Mouse (Mus musculus): Measurements from ENCODE around the gene Foxj1. TPM values are rescaled to one million over a fixed set of nuclear protein-coding genes. Genes with fewer than 3 reads are reported as not detected.
A peak's percentile ranks its signal among the peaks of the same experiment; 100 is the strongest.

Gene Foxj1
- total and polyA plus RNA-seq, 3 experiments = 0.14 to 0.26 TPM; not detected in 1

DNA sequence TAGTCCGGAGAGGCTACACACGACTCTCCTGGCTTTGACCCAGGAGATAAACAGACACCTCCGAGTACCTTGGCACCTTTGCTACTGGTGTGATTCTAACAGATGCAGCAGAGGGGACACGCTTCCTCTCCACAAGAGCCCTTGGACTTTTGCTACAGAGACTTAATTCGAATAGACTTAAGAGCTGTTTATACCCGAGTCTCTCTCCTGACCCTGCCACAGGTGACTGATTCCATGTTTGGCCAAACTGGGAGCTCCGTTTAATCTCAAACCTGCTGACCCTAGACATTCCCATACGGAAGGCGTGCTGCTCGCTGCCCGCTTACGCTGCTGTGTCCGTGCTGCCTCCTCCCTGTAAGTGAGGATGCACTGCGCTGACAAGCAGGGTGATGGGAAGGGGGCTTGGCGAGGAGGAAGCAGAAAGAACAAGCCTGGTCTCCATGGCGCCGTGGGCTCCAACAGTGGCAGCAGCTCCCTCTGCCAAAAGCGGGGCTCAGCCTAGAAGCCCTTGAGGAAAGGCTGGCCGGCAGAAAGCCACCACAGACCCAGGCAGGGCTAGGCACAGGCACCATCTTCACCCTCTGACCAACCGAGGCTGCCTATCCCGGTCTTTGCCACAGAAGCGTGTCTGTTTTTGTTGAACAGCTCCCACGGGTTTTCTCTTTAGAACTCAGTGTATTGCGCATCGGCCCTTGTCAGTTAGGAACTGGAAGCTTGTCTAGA, 7.0 kb upstream of the Foxj1 start:
- DNase-seq = no peak

DNA sequence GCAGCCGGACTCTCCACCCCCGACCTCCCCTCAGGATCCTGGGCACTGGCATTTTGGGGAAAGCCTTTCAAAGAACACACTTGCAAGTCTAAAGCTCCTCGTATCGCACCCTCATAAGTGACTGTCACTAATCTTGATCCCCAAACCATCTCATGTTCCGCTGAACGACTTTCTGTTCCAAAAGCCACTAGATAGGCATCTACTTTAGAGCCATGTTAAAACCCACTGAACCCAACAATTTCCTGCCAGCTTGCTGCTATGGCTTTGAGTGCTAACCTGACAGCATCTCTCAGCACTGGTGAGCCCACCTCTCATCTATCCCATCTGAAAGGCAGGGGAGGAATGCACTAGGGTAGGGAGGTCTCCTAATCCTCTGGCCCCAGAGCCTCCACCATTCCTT, 2.3 kb upstream of the Foxj1 start:
- no peak for DNase-seq

DNA sequence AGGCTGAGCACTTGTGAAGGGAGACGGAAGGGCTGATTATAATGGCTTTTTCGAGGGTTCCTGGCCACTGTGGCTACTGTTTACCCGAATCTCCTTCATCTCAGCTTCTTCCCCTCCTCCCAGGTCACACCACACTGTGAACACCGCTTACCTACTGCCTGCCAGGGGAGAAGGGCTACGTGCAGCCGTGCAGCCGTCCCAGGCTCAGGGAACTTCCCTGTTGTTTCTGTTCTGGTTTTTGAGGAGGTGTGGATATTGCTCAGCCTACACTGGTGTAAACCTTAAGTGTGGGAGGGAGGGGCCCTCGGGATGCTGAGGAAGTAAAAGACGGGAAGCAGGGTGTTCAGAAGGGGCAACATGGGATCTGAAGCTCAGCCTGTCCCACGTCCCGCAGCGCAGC, 1.8 kb upstream of the Foxj1 start:
- no peak for DNase-seq

DNA sequence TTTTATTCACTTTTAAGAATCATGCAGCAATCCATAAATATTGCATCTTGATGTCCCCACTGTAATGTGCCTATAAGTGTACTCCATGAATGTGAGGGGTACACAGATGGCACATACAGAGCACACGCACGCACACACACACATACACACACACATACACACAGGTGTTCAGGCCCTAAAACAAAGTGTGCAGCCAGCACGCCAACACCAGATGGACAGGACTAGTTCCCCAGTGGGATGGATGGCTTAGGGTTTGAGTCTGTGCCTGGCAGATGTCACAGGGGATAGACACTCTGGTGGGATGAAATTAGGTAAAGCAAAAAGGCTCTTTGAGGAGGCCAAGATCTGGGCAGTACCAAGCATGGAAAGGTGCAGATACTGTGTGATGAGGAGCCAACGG, 1.2 kb upstream of the Foxj1 start:
- no peak for DNase-seq

DNA sequence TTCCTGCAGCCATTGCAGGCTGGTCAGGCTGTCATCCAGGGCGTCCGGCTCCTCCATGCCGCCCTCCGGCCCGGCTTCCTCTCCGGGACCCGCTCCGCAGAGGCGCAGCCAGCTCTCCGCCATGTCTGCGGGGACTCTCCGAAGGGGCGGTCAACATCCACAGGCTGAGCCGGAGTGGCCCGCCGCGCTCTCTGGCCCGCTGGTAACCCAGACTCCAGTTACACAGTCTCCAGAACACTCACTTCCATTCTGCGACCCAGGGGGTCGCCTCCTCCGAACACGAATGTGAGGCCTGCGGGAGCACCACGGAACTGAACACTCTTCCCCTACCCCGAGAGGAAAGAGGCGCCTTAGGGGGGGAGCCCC, 799 bp downstream of the Foxj1 start:
- no peak for DNase-seq

DNA sequence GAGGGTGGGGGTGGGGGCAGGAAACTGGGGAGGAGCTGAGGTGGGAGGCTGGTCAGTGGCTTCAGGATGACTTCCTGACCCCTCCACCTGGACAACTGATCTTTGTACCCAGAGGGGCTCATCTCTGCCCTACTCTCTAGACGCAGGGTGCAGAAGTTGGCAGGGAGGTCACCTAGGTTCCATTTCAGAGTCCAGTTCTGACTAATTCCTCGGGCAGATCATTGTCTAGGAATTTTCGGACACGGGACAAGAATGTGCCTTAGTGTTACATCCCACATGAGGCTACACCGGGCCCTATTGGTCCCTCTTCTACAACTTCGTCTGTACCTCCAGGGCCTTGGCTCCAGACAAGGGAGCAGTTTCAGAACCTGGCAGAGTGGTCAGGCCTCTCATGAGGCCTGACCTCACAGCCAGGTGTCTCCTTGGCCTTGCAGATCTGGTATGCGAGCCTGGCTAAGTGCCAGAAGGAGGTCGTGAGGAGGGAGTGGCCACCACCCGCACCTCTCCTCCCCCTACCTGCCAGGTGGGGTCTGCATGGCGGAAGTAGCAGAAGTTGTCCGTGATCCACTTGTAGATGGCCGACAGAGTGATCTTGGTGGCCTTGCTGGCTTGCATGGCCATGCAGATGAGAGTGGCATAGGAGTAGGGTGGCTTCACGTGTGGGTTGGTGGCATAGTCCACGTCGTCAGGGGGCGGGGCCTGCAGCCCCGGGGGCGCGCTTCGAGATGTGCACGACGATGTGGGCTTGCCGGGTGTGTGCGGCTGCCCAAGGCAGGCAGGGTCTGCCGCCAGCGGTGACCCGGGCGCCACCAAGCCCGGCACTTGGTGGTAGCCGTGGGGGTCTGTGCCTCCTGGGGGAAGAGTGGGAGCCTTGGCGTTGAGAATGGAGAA, 1.4 kb downstream of the Foxj1 start:
- no peak for DNase-seq

DNA sequence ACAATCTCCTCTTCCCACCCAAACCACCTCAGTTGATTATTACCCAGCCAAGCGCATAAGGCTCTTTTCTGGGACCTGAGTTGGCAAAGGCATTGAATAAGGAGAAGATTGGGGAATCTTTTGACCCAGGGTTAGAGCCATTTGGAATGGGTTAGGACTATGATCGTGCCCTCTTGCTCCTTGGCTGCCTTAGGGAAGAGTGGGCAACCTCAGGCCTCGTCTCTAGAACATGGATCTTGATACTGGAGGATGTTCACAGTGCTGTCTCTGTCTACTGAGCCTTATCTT, 2.3 kb downstream of the Foxj1 start:
- no peak for DNase-seq

DNA sequence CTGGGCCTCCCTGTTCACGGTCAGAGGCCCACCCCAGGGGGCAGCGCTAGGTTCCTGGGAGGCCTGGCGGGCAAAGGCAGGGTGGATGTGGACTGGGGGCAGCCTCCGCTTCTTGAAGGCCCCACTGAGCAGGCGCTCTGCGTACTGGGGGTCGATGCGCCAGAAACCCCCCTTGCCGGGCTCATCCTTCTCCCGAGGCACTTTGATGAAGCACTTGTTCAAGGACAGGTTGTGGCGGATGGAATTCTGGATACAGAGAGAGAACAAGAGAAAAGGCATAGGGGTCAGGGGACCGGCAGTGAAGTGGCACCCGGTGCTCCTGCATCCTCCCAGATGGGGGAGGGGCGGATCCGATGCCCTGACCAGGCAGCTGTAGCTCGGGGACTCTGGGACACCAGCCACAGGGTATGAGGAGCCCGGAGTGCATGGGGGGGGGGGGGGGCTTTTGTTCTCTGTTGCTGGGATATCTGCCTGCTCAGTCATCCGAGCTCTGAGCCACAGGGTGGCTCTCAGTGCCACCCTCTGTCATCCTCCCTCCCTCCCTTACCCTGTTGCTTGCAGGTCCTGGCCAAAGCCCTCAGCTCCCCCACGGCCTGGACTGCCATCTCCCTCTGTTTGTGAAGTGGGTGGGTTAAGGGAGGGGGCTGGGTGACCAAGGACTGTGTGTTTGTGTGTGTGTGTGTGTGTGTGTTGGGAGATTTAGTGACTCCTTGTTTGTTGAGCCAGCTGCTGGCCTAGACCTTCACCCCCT, 2.8 kb downstream of the Foxj1 start:
- DNase-seq = no peak

DNA sequence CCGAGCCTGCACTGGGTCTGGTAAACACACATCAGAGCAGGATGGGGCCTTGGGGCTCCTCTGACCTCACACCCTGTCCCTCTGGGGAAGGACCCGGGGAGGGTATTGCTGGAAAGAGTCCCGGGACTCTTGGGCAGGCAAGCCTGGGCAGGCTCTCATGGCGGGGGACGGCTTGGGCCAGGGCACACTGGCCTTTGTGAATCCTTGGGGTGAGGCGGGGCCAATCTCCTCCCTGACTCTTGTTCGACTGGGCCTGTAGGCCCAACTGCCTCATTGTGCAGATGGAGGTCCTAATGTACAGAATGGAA, 5.0 kb downstream of the Foxj1 start:
- no peak for DNase-seq

DNA sequence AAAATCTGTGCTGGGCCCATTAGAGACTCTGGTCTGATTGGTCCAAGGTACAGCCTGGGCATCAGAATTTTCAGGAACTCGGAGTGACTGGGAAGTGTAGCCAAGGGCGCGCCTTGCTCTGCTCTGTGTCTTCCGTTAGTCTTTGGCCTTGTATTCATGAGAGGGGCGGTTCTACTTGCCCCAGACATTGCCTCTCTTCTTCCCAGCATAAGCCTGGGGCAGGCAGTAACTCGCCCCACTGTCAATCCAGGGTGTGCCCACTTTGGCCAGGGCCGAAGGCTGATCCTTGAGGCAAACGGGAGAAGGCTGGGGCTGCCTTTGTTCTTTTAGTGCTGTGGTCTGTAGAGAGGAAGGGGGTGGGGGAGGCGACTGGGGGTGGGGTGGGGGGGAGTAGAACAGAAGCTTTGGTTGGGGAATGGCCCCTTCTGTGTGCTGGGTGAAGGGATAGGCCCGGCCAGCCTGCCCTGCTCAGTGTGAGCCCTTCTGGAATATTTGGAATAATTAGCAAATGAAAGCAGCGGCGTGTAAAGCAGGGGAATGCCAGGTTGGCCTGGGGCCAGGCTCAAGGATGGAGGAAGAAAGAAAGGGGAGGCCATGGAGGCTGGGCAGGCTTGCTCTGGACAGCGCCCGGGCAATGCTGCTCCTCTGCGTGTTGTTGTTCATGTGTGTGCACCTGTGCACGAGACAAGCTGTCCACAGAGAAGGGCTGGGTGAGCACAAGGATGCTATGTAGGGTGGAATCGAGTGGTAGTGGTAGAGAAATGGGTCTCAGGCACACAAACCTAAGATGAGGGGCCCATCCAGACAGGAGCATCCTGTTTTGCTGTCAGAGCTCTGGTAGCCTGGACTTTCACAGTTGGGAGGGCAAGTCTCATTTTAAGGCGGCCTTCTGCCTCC, 5.6 kb downstream of the Foxj1 start:
- no peak for DNase-seq

DNA sequence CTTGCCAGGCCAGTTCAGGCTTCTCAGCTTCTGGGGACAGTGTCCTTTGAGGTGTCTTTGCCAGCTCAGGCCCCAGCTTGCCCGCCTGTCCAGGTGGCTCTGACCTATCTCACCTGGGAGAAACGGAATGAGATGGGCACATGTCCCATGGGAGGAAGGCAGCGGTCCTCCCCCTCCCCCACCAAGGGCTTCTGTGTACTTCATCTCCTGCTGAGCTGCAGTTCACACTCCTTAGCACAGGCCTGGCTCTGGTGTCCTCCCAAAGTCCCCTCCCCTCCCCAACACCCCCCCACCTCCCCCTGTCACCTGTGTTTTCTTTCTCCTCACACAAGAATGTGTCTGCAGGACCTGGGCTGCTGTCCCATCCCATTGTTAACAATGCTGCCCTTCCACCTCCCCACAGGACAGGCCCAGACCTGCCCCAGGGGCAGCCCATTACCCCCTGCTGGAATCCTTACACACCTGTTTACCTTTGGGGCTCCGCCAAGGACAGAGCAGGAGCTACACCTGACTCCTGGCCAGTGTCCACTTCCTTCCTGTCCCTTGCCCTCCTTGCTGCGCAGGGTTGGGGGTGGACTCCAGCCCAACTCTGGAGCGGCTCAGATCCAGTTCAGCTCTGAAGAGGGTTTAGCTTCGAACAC, 8.1 kb downstream of the Foxj1 start:
- no peak for DNase-seq

DNA sequence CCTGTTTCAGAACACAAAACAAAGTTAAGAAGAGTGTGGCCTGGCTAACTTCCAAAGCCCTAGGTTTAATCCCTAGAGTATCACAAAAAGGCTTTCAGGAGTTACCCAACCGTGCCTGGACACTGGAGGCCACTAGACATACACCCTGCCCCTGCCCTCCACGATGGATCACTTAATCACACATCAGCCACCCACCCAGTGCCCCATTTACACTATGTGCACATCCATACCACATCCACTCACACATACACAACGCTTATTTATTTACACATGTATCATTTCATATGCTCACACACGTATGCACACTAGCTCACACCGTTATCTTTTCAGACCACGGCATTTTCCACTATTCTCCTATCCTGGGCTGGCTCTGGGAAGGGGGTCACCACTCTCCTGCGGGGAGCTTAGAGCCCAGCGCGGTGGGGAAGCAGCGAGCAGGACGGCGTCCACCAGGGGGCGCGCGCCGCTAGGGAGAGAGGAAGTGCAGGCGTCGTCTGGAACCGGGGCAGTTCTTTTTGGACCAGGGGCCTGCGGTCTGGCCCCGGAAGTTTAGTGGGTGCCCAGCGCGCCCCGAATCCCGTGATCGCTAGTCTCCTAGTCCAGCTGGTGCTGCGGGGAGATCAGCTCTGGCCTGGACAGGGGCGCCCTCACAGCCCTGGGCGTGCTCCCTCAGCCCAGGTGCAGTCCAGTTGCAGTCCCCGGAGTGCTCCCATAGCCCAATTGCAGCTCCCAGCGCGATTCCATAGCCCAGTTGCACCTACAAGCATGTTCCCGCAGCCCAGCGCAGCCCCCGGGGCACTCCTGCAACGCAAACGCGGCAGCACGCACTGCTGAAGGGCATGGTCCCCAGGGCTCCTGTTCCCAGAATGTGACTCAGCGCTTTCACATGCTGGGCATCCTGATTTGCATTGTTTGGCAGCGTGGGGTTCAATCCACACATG, 16.2 kb downstream of the Foxj1 start:
- DNase-seq = peak; percentile 89

DNA sequence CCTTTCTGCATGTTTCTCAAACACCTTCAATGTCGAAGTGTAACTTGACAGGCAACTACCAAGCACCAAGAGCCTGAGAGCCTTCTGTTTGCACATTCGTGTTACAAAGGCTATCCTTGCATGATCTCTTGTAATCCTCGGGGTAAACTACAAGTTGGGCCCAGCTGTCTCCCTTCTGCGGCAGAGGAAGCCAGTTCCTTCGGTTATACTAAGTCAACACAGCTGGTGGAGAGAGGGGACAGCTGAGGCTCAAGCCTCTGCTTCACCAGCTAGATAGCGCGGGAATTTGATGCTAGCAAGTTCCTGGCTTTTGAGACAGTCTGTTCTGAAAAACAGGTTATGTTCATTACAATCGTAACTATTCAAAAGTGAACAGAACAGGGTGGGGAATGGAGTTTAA, 22.8 kb downstream of the Foxj1 start:
- DNase-seq = no peak

DNA sequence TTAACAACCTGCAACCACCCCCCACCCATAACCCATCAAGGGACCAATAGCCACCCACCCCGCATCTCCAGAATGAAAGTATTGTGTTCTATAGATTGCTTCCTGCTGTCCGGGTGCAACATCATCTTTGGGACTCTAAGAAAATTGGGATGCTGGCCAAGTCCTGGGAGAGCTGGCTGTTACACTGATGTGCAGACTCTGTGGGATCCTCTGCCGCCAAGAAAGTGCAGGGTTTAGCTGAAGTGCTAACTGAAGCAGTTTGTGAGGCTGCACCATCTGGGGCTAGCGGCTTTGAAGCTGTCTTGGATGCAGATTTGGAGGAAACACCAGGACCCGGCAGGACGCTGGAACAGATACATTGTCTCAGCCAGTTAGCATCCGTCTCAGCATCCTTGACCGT, 24.0 kb downstream of the Foxj1 start:
- DNase-seq = no peak

DNA sequence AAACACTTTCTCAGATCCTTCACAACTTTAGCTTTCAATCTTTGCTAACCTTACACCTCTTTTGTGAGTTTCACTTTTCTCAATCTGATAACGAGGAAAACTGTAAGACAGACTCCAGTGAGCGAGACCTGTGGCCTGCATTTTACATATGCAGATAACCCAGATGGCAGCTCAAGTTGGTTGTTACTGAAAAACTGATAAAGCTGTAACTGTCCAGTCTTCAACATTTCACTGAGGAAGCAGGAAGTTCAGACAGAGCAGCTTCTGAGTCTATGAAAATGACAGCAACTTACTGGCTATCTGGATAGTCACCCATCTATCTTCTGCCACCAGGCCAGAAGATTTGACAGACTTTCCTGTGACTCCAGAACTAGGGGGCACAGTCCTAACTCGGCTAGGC, 25.6 kb downstream of the Foxj1 start:
- no peak for DNase-seq

DNA sequence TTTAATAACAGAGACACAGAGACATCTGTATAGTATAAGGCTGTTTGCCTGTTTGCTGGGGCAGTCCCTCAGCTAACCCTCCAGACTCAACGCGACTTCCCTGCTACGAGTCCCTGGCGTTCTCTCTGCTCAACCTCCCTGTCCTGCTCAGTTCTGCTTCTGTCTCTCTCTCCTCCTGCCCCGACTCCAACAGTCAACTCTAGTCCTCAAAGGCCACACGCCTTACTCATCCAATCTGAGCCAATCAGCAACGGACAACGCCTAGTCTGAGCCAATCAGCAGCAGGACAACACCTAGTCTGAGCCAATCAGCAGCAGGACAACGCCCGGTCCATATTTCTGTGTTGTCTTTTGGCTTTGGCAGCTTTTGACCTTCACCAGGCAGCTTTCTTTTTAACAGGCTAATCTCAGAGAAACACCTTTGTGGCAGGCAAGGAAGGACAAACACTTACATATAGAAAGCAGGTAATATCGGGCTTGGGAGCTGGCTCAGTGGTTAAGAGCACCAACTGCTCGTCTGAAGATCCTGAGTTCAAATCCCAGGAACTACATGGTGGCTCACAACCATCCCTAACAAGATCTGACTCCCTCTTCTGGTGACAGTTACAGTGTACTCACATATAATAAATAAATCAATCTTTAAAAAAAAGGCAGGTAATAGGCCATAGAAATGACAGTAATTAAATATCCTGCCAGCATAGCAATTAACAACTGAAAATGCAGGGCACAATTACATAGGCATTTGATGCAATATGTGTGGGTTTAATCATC, 27.3 kb downstream of the Foxj1 start:
- DNase-seq = no peak

DNA sequence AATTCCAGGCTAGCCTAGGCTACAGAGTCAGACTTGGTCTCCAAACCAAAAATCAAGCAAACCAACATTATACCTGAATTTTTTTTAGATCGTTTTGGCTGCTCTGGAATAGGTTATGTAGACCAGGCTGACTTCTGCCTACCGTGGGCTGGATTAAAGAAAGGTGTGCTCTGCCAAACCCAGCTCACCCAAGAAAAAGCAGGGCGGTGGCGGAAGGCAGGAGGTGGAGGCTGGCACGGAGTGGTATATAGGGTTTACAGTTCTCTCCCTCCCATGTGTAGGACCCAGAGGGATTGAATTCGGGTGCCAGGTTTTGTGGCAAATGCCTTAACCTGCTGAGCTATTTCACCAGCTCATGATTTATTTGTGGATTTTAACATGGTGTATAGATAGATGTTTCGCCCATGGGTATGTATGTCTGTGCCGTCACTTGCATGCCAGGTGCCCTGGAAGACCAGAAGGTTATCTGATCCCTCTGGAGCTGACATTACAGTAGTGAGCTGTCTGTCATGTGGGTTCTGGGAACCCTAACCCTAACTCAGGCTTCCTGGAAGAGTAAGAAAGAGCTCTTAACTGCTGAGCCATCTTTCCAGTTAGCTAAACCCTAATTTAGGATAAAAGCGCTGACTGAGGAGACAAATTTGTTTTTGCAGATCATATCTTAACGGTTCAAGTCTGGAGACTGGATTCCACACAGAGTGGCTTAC, 28.0 kb downstream of the Foxj1 start, which contains the start of gene Exoc7:
TSS of gene Exoc7 (minus strand) at position 215 of the 707 bp plus-strand sequence.
- DNase-seq = no peak

DNA sequence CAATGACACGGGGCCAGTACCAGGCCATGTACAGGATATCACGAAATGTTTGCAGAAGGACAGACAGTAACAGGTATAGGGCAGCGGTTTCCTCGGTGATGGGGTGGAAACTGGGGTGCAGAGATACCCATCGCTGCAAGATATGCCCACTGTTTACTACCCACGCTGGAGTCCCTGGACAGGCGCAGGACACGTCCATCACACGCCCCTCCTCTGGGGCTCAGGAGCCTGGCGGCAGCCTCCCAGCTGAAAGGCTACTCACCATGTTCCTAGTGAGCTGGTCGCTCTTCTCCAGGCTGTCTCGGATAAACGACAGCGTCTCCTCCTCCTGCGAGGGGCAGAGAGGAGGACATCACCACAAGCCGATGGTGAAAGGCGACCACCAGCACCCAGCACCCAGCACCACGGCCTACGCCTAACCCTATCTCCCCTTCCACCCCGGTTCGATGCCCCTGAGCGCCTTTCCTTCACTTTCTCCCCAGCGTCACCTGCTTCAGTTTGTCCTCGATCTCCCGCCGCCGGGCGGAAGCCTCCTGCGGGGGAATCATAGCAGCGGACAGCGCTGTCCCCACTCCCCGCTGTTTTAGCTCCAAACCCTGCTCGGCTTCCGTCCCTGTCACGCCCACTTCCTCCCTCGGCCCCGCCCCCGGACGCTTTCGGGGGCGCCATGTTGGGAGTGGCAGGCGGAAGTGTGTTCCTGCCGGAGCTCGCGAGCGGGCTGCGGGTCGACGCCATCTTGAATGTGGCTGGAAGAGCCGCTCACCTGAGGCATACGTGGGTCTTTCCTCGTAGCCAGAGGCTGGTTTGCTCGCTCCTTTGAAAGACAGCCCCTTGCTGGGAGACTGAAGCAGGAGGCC, 28.8 kb downstream of the Foxj1 start:
- DNase-seq = peak; percentile 97

Measured in adrenal gland, adult 2 months (tissue).